Comparison of ENCODE assay signal across 25 mouse cellular contexts in the genomic region with DNA sequence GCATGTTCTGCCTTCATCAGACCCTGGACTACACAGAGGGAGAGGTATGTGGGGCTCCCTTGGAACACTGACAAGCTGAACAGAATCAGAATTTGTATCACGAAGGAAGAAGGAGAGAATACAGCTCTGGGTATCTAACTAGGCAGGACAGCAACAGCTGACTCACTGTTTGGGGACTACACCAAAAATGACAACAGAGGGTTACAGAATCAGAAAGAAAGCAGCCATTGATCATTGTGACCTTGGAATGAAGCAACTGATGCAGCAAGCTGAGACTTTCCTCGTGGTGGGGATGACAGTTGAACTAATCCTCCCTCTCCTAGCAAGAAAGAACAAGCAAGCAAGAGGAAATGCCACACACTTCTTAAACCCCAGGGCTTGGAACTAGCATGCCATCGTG.
DNase-seq lines count a peak whose midpoint lies in the region; ATAC-seq and TF ChIP-seq lines count a peak whose summit lies in the region.
"Had no signal": no experiment of that assay in that cellular context is flagged by ENCODE, and none has a peak within 500 bp of the region (broad histone marks: within the 10 kb centered on the region; RNA-seq: fewer than 3 reads in every experiment).

No protein-coding gene starts in this region.

- peak overlapping the region; percentile 39; the same call in 1 of the 2 replicates for H3K27ac ChIP-seq in layer of hippocampus, adult 2 months
- H3K27ac ChIP-seq: embryonic facial prominence, embryonic 12.5 days; embryonic facial prominence, embryonic 15.5 days; heart, embryonic 13.5 days; hindbrain, embryonic 14.5 days; hindbrain, postnatal 0 days had no signal

- no peak for DNase-seq in frontal cortex, postnatal 14 days (ENCODE audit: low spot score in 2 of 2)
- DNase-seq in layer of hippocampus, adult 2 months (ENCODE audit: low spot score in 2 of 2) = no peak
- DNase-seq in layer of hippocampus, postnatal 14 days (ENCODE audit: low spot score in 2 of 2) = no peak
- peak; percentile 7 for DNase-seq in lung, postnatal 10 days
- no peak for DNase-seq in lung, postnatal 25 days (ENCODE audit: low spot score)
- DNase-seq: adrenal gland, postnatal 10 days; adrenal gland, postnatal 36 days; cerebellum, adult 11 months; cerebellum, adult 2 months; cerebellum, adult 9-11 months; cerebellum, postnatal 25 days; forebrain, postnatal 0 days; gastrocnemius, postnatal 14 days; heart, adult 18-20 months; heart, postnatal 14 days; heart, postnatal 4 days had no signal

- peak; percentile 47; the same call in 1 of the 2 replicates for ATAC-seq in frontal cortex, adult (ENCODE audit: low TSS enrichment)
- ATAC-seq: forebrain, embryonic 14.5 days; forebrain, postnatal 0 days; hindbrain, postnatal 0 days; inflammation-experienced regulatory T-cells, adult 6 months; Patski had no signal

- no peak for TF ChIP-seq CTCF in layer of hippocampus, adult 2 months (conservative IDR thresholded peaks at IDR 0.05)

- H3K4me3 ChIP-seq in layer of hippocampus, adult 2 months = no peak overlapping the region
- H3K4me3 ChIP-seq: embryonic facial prominence, embryonic 12.5 days; embryonic facial prominence, embryonic 15.5 days; heart, embryonic 13.5 days had no signal
